22 mouse cellular contexts compared by ENCODE assay signal in the genomic region with DNA sequence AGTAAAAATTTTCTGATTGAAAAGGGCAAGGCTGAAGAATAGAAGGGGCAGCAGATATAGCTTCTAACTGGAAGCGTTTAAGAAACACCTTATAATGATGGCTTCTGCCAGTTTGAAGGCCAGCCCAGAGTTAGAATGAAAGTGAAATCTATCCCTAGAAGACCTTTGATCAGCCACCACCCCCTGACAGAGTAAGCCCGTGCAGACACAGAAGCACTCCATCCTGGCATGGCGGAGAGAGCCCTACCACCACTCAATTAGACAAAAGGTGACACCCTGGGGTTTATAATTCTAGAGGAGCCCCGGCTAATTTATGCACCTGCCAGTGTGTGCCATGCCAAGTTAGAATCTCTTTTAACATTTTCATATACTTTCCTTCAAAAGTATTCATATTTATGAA.
DNase-seq lines count a peak whose midpoint lies in the region; ATAC-seq lines count a peak whose summit lies in the region.
"Had no signal": no experiment of that assay in that cellular context is flagged by ENCODE, and none has a peak within 500 bp of the region (broad histone marks: within the 10 kb centered on the region; RNA-seq: fewer than 3 reads in every experiment).

No protein-coding gene starts in this region.

- H3K9me3 ChIP-seq in kidney, embryonic 14.5 days (ENCODE audit: control insufficient read depth, low read length), result no peaks in the 10 kb centered on the region
- H3K9me3 ChIP-seq in midbrain, embryonic 14.5 days (ENCODE audit: control insufficient read depth, low read length), result no peaks in the 10 kb centered on the region
- H3K9me3 ChIP-seq: heart, embryonic 13.5 days; hindbrain, embryonic 15.5 days; intestine, embryonic 15.5 days; neural tube, embryonic 13.5 days had no signal

- H3K4me2 ChIP-seq in kidney, embryonic 14.5 days (replicated peaks; ENCODE audit: low read depth, low read length), result no peak overlapping the region
- H3K4me2 ChIP-seq in midbrain, embryonic 14.5 days (ENCODE audit: low read length), result no peak overlapping the region; the same call in 1 of the 2 replicates
- H3K4me2 ChIP-seq: heart, embryonic 13.5 days; hindbrain, embryonic 15.5 days; intestine, embryonic 15.5 days; liver, embryonic 11.5 days; neural tube, embryonic 13.5 days had no signal

- no peaks in the 10 kb centered on the region for H3K27me3 ChIP-seq in kidney, embryonic 14.5 days (ENCODE audit: control insufficient read depth, insufficient read depth, low read length)
- no peaks in the 10 kb centered on the region for H3K27me3 ChIP-seq in midbrain, embryonic 14.5 days (ENCODE audit: control insufficient read depth, insufficient read depth, low read length)
- H3K27me3 ChIP-seq: heart, embryonic 13.5 days; hindbrain, embryonic 15.5 days; intestine, embryonic 15.5 days; neural tube, embryonic 13.5 days had no signal

- H3K4me1 ChIP-seq in kidney, embryonic 14.5 days (ENCODE audit: control insufficient read depth, insufficient read depth, low read length), result peaks cover 8% of the 10 kb centered on the region; the same call in 1 of the 2 replicates
- H3K4me1 ChIP-seq in midbrain, embryonic 14.5 days (ENCODE audit: control insufficient read depth, insufficient read depth, low read length), result peaks cover 16% of the 10 kb centered on the region
- H3K4me1 ChIP-seq: intestine, embryonic 15.5 days; neural tube, embryonic 13.5 days had no signal

- H3K27ac ChIP-seq in kidney, embryonic 14.5 days (ENCODE audit: low read depth, low read length), result no peak overlapping the region
- H3K27ac ChIP-seq in midbrain, embryonic 14.5 days (replicated peaks; ENCODE audit: low read depth, low read length), result peak overlapping the region; percentile 37; the same call in 1 of the 2 replicates
- H3K27ac ChIP-seq: heart, embryonic 13.5 days; hindbrain, embryonic 15.5 days; intestine, embryonic 15.5 days; neural tube, embryonic 13.5 days had no signal

- H3K4me3 ChIP-seq in kidney, embryonic 14.5 days (ENCODE audit: low read length), result no peak overlapping the region
- no peak overlapping the region for H3K4me3 ChIP-seq in midbrain, embryonic 14.5 days (replicated peaks; ENCODE audit: low read depth, low read length)
- H3K4me3 ChIP-seq: heart, embryonic 13.5 days; hindbrain, embryonic 15.5 days; intestine, embryonic 15.5 days; neural tube, embryonic 13.5 days had no signal

- H3K36me3 ChIP-seq in kidney, embryonic 14.5 days (ENCODE audit: control insufficient read depth, insufficient read depth, low read length), result no peaks in the 10 kb centered on the region
- no peaks in the 10 kb centered on the region for H3K36me3 ChIP-seq in midbrain, embryonic 14.5 days (ENCODE audit: control insufficient read depth, insufficient read depth, low read length)
- H3K36me3 ChIP-seq: heart, embryonic 13.5 days; hindbrain, embryonic 15.5 days; intestine, embryonic 15.5 days; neural tube, embryonic 13.5 days had no signal

- ATAC-seq in kidney, embryonic 14.5 days (ENCODE audit: low FRiP score, low TSS enrichment), result peak; percentile 32; the same call in 1 of the 2 replicates
- no peak for ATAC-seq in midbrain, embryonic 14.5 days (ENCODE audit: low FRiP score, low TSS enrichment)
- ATAC-seq: activated CD4-positive, CD25-positive, alpha-beta regulatory T cell, adult 4 months; CD4-positive, CD25-positive, alpha-beta regulatory T cell, adult 4 months; intestine, embryonic 15.5 days had no signal

- WGBS in kidney, embryonic 14.5 days, result 31% methylated on average over 4 of the region's 4 CpGs
- 4% methylated on average over 4 of the region's 4 CpGs for WGBS in midbrain, embryonic 14.5 days

- DNase-seq in embryo, embryonic 10 days (ENCODE audit: low spot score), result peak; percentile 24
- DNase-seq in embryo, embryonic 11 days, result no peak
- DNase-seq in kidney, postnatal 36 days, result no peak
- DNase-seq in embryo, embryonic 10.5 days (ENCODE audit: low spot score), result peak; percentile 19
- peak; percentile 47 for DNase-seq in midbrain, embryonic 14.5 days
- DNase-seq in thymus, postnatal 36 days, result no peak
- no peak for DNase-seq in adrenal gland, postnatal 4 days (ENCODE audit: low spot score in 2 of 2)
- DNase-seq: adrenal gland, postnatal 14 days; cerebellum, adult 2 months; kidney, adult 9 months; lung, adult 18-20 months; lung, postnatal 14 days; spleen, adult 18-20 months; thymus, postnatal 25 days had no signal

- no peak overlapping the region for H3K9ac ChIP-seq in kidney, embryonic 14.5 days (ENCODE audit: low read depth, low read length)
- H3K9ac ChIP-seq in midbrain, embryonic 14.5 days (replicated peaks; ENCODE audit: low read length), result no peak overlapping the region
- H3K9ac ChIP-seq: heart, embryonic 13.5 days; hindbrain, embryonic 15.5 days; intestine, embryonic 15.5 days; neural tube, embryonic 13.5 days had no signal

Comparison
In these comparisons a context has a peak if more than half of its experiments do, and no peak if none do; other contexts are left out.
1. DNase-seq: peak in embryo, embryonic 10 days (single experiment), embryo, embryonic 10.5 days (single experiment) and midbrain, embryonic 14.5 days (single experiment); none in embryo, embryonic 11 days (single experiment), kidney, postnatal 36 days (0 of 2), thymus, postnatal 36 days (0 of 2) and adrenal gland, postnatal 4 days (0 of 2).